Mouse (Mus musculus) kidney, embryonic 14.5 days (tissue): ENCODE results near the gene 9130230L23Rik. TPM values are rescaled to one million over a fixed set of nuclear protein-coding genes. Genes with fewer than 3 reads are reported as not detected.

Experiments
- ATAC-seq: fragments of 200-750 bp; cut with Nextera tagmentation; 2 replicates; pipeline ENCODE4 v1.8.0; 2017; ENCODE audit warnings: moderate number of reproducible peaks, mild to moderate bottlenecking, moderate TSS enrichment, moderate library complexity; ENCODE audit not compliant: low FRiP score, low TSS enrichment
- H3K27ac ChIP-seq: fragments of 300-500 bp; sonication (generic); 2 replicates; pipeline ENCODE4 v1.5.1; 2014; ENCODE audit warnings: low read depth, mild to moderate bottlenecking, low read length, moderate library complexity, mixed read lengths
- H3K27me3 ChIP-seq: fragments of 300-500 bp; sonication (generic); 2 replicates; pipeline ENCODE4 v1.6.1; 2014; ENCODE audit warnings: mild to moderate bottlenecking, low read length; ENCODE audit not compliant: control insufficient read depth, insufficient read depth
- H3K36me3 ChIP-seq: fragments of 300-500 bp; sonication (generic); 2 replicates; pipeline ENCODE4 v1.6.1; 2014; ENCODE audit warnings: low read length, mixed read lengths; ENCODE audit not compliant: control insufficient read depth, insufficient read depth
- H3K4me1 ChIP-seq: fragments of 300-500 bp; sonication (generic); 2 replicates; pipeline ENCODE4 v1.6.1; 2014; ENCODE audit warnings: low read length, mixed read lengths; ENCODE audit not compliant: control insufficient read depth, insufficient read depth
- H3K4me2 ChIP-seq: fragments of 300-500 bp; sonication (generic); replicated peaks from 2 replicates; pipeline ENCODE4 v1.6.1; 2014; ENCODE audit warnings: low read depth, mild to moderate bottlenecking, low read length
- H3K4me3 ChIP-seq: fragments of 300-500 bp; sonication (generic); 2 replicates; pipeline ENCODE4 v1.5.1; 2014; ENCODE audit warnings: mild to moderate bottlenecking, low read length
- H3K9ac ChIP-seq: fragments of 300-500 bp; sonication (generic); 2 replicates; pipeline ENCODE4 v1.6.1; 2014; ENCODE audit warnings: low read depth, mild to moderate bottlenecking, low read length, moderate library complexity
- H3K9me3 ChIP-seq: fragments of 300-500 bp; sonication (generic); 2 replicates; pipeline ENCODE4 v1.6.1; 2016; ENCODE audit warnings: low read length; ENCODE audit not compliant: control insufficient read depth
- WGBS: fragments of 180-500 bp; shearing (Covaris S2); extraction: QIAGEN DNeasy Blood & Tissue Kit; methylation state at CpG from one replicate; pipeline ENCODE4 v1.1.7; 2014; 5-methylcytosine and 5-hydroxymethylcytosine counted together
- polyA plus RNA-seq: library from polyadenylated mRNA; unstranded; fragments of >200 nt; fragmentation: Nextera tagmentation; extraction: Ambion mirVana; gene quantifications from 2 replicates; pipeline ENCODE4 v1.2.1, GENCODE M21; 2014

The 9130230L23Rik gene
- polyA plus RNA-seq, 1 experiment from 2014 or later = 0.38 TPM

GRCm38 (mm10) chr5:66037066-66037465 lies 33.0 kb upstream of the 9130230L23Rik start:
- 72% methylated on average over 6 of the region's 6 CpGs for WGBS
- no peak for ATAC-seq
- peaks cover 10% of the 10 kb centered on the region; the same call in 1 of the 2 replicates for H3K4me1 ChIP-seq

GRCm38 (mm10) chr5:66036440-66037054 lies 32.5 kb upstream of the 9130230L23Rik start:
- Histone ChIP-seq H3K9ac (no peak overlapping the region), H3K27ac (no peak overlapping the region), H3K27me3 (no peaks in the 10 kb centered on the region), H3K4me1 (peaks cover 10% of the 10 kb centered on the region; the same call in 1 of the 2 replicates), H3K4me2 (no peak overlapping the region), H3K9me3 (no peaks in the 10 kb centered on the region), H3K4me3 (no peak overlapping the region), H3K36me3 (no peaks in the 10 kb centered on the region)
- no peak for ATAC-seq
- 60% methylated on average over 7 of the region's 7 CpGs for WGBS

More at GRCm38 (mm10) chr5:66037066-66037465, 33.0 kb upstream of the 9130230L23Rik start:
- no peak overlapping the region for H3K27ac ChIP-seq
- H3K36me3 ChIP-seq = no peaks in the 10 kb centered on the region
- H3K4me3 ChIP-seq = no peak overlapping the region
- no peak overlapping the region for H3K4me2 ChIP-seq
- no peak overlapping the region for H3K9ac ChIP-seq
- no peaks in the 10 kb centered on the region for H3K27me3 ChIP-seq
- H3K9me3 ChIP-seq = no peaks in the 10 kb centered on the region

GRCm38 (mm10) chr5:66034375-66035195 lies 30.5 kb upstream of the 9130230L23Rik start:
- Histone ChIP-seq H3K9ac (no peak overlapping the region), H3K27me3 (no peaks in the 10 kb centered on the region), H3K9me3 (no peaks in the 10 kb centered on the region), H3K4me3 (no peak overlapping the region), H3K36me3 (no peaks in the 10 kb centered on the region), H3K4me2 (no peak overlapping the region), H3K27ac (peak overlapping the region; percentile 47; the same call in 1 of the 2 replicates), H3K4me1 (peaks cover 10% of the 10 kb centered on the region; the same call in 1 of the 2 replicates)
- WGBS = 46% methylated on average over 14 of the region's 14 CpGs
- ATAC-seq = peak; percentile 24; the same call in 1 of the 2 replicates

- no peaks in the 10 kb centered on the region for H3K9me3 ChIP-seq
- no peak overlapping the region for H3K27ac ChIP-seq
- peaks cover 10% of the 10 kb centered on the region; the same call in 1 of the 2 replicates for H3K4me1 ChIP-seq
- no peak overlapping the region for H3K4me3 ChIP-seq
- no peaks in the 10 kb centered on the region for H3K27me3 ChIP-seq
- H3K9ac ChIP-seq = no peak overlapping the region
- no peak for ATAC-seq
- WGBS = 100% methylated on average over 1 of the region's 1 CpGs
- no peaks in the 10 kb centered on the region for H3K36me3 ChIP-seq
- no peak overlapping the region for H3K4me2 ChIP-seq
Measured at GRCm38 (mm10) chr5:66032826-66033225, 28.7 kb upstream of the 9130230L23Rik start.

- 0 out of 2 replicates have a peak, but pooled peaks cover 4% of the 10 kb centered on the region for H3K36me3 ChIP-seq
Measured at GRCm38 (mm10) chr5:66031699-66032098, 27.6 kb upstream of the 9130230L23Rik start.

GRCm38 (mm10) chr5:66028232-66028631 lies 24.1 kb upstream of the 9130230L23Rik start:
- ATAC-seq = no peak
- H3K4me3 ChIP-seq = no peak overlapping the region
- H3K9me3 ChIP-seq = peaks cover 7% of the 10 kb centered on the region
- H3K27ac ChIP-seq = no peak overlapping the region
- no peaks in the 10 kb centered on the region for H3K4me1 ChIP-seq
- H3K4me2 ChIP-seq = no peak overlapping the region
- WGBS = 89% methylated on average over 5 of the region's 5 CpGs
- H3K27me3 ChIP-seq = no peaks in the 10 kb centered on the region
- H3K36me3 ChIP-seq = peaks cover 11% of the 10 kb centered on the region; the same call in 1 of the 2 replicates
- no peak overlapping the region for H3K9ac ChIP-seq

More at GRCm38 (mm10) chr5:66031699-66032098, 27.6 kb upstream of the 9130230L23Rik start:
- Histone ChIP-seq H3K27me3 (no peaks in the 10 kb centered on the region), H3K4me2 (no peak overlapping the region), H3K9me3 (no peaks in the 10 kb centered on the region; the same call in 1 of the 2 replicates), H3K27ac (no peak overlapping the region), H3K4me1 (peaks cover 10% of the 10 kb centered on the region; the same call in 1 of the 2 replicates), H3K9ac (no peak overlapping the region), H3K4me3 (no peak overlapping the region)
- no peak for ATAC-seq
- WGBS = 85% methylated on average over 5 of the region's 5 CpGs

- peaks cover 18% of the 10 kb centered on the region; the same call in 1 of the 2 replicates for H3K36me3 ChIP-seq
- no peak overlapping the region for H3K4me3 ChIP-seq
- no peak for ATAC-seq
- H3K27me3 ChIP-seq = no peaks in the 10 kb centered on the region
- H3K9ac ChIP-seq = no peak overlapping the region
- H3K4me1 ChIP-seq = no peaks in the 10 kb centered on the region
- WGBS = over 99% methylated on average over 8 of the region's 8 CpGs
- no peak overlapping the region for H3K27ac ChIP-seq
- H3K4me2 ChIP-seq = no peak overlapping the region
- H3K9me3 ChIP-seq = peaks cover 7% of the 10 kb centered on the region
Measured at GRCm38 (mm10) chr5:66027206-66027605, 23.1 kb upstream of the 9130230L23Rik start.

GRCm38 (mm10) chr5:66026796-66027195 lies 22.7 kb upstream of the 9130230L23Rik start:
- WGBS = 98% methylated on average over 31 of the region's 31 CpGs
- H3K9ac ChIP-seq = no peak overlapping the region
- H3K4me3 ChIP-seq = no peak overlapping the region
- peaks cover 7% of the 10 kb centered on the region for H3K9me3 ChIP-seq
- H3K27me3 ChIP-seq = no peaks in the 10 kb centered on the region
- H3K27ac ChIP-seq = no peak overlapping the region
- H3K4me2 ChIP-seq = no peak overlapping the region
- H3K36me3 ChIP-seq = peaks cover 18% of the 10 kb centered on the region; the same call in 1 of the 2 replicates
- ATAC-seq = no peak
- H3K4me1 ChIP-seq = no peaks in the 10 kb centered on the region
